Mouse (Mus musculus) heart, adult 2 months (tissue): ENCODE results near the gene Hist2h3b.

ENCODE experiments used
- CTCF ChIP-seq: fragments of 200-600 bp; IDR thresholded peaks from 2 replicates; pipeline ENCODE4 v1.8.1; 2022; ENCODE audit warnings: antibody characterized with exemption, mild to moderate bottlenecking, moderate library complexity
- POLR2A ChIP-seq: fragments of 200-500 bp; IDR thresholded peaks from 2 replicates; pipeline ENCODE4 v1.6.1; 2011; ENCODE audit warnings: mild to moderate bottlenecking, low read depth, low read length, control low read depth; ENCODE audit not compliant: insufficient read depth

DNA sequence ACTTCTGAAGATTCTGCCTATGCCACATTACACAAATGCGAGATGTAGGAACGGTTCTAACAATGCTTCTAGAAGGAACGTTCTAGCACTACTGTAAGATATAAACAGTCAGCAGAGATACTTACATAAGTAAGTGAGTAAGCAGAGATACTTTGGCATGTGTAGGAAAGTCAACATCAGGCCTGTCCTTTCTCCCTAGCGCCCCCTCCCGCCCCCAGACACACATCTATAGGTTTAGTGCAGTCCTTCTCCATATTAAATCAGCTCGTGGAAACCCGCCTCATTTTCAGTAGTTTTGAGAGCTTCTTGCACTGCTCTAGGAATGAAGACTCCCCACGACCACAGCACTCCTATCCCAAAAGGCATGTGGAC lies 9.0 kb downstream of the Hist2h3b start:
- TF ChIP-seq CTCF = no peak
- no peak for TF ChIP-seq POLR2A
